In genomic region chr11:97761638-97762037, GRCm38 (mm10) we compare ENCODE assay signal across 29 mouse cellular contexts. TPM values are rescaled to one million over a fixed set of nuclear protein-coding genes. Genes with fewer than 3 reads are reported as not detected.
A peak's percentile ranks its signal among the peaks of the same experiment; 100 is the strongest.
DNase-seq lines count a peak whose midpoint lies in the region; ATAC-seq and TF ChIP-seq lines count a peak whose summit lies in the region.
"Had no signal": no experiment of that assay in that cellular context is flagged by ENCODE, and none has a peak within 500 bp of the region (broad histone marks: within the 10 kb centered on the region; RNA-seq: fewer than 3 reads in every experiment).

No protein-coding gene starts in this region.

- TF ChIP-seq POLR2A in heart, adult 2 months (IDR thresholded peaks at IDR 0.05; ENCODE audit: insufficient read depth, low read depth, low read length), result no peak
- TF ChIP-seq POLR2A in CH12.LX (IDR thresholded peaks at IDR 0.05; ENCODE audit: low read depth, low read length) (no peak), MEL (IDR thresholded peaks at IDR 0.05; ENCODE audit: control insufficient read depth in 1 of 2, insufficient read depth in 1 of 2, low read depth in 1 of 2, low read length in 2 of 2, poor library complexity in 1 of 2) (no peak)

- dilution Hi-C loops in CH12.LX (cut with MboI; ENCODE audit: extremely low pct_ligation_motif_present, extremely low pct_unique_long_range_greater_than_20kb, low sequenced_read_pairs), result no loop called here

- H3K27ac ChIP-seq in heart, adult 2 months, result no peak overlapping the region
- H3K27ac ChIP-seq in liver, postnatal 0 days (ENCODE audit: low read depth), result no peak overlapping the region
- H3K27ac ChIP-seq in CH12.LX (ENCODE audit: insufficient read depth, low read depth) (no peak overlapping the region), MEL (ENCODE audit: control insufficient read depth, low read depth, low read length) (no peak overlapping the region)
- H3K27ac ChIP-seq: embryonic facial prominence, embryonic 13.5 days; forebrain, embryonic 12.5 days; hindbrain, embryonic 13.5 days; neural tube, embryonic 15.5 days had no signal

- TF ChIP-seq CTCF in heart, adult 2 months (IDR thresholded peaks at IDR 0.05), result peak; percentile 33
- peak; percentile 45 for TF ChIP-seq CTCF in liver, postnatal 0 days (IDR thresholded peaks at IDR 0.05; ENCODE audit: low read depth)
- TF ChIP-seq CTCF in CH12.LX (conservative IDR thresholded peaks at IDR 0.05 in 1 of 2, IDR thresholded peaks at IDR 0.05 in 1 of 2; ENCODE audit: low read depth in 2 of 2, low read length in 2 of 2), result peak; percentile 18 to 55; a peak in 2 of 4 replicates
- TF ChIP-seq CTCF in MEL (IDR thresholded peaks at IDR 0.05 in 2 of 3, conservative IDR thresholded peaks at IDR 0.05 in 1 of 3; ENCODE audit: control insufficient read depth in 1 of 3, insufficient read depth in 1 of 3, low read depth in 2 of 3, low read length in 3 of 3, poor library complexity in 1 of 3, severe bottlenecking in 1 of 3), result peak in 2 of 3 experiments; percentile 48 to 60; a peak in 4 of 6 replicates

- H3K79me2 ChIP-seq in heart, adult 2 months (replicated peaks; ENCODE audit: control insufficient read depth, insufficient read depth, low read length), result peaks cover 2% of the 10 kb centered on the region; the same call in 1 of the 2 replicates
- H3K79me2 ChIP-seq in CH12.LX (replicated peaks; ENCODE audit: control insufficient read depth, extremely low read depth, insufficient read depth, poor library complexity, severe bottlenecking) (peaks cover 17% of the 10 kb centered on the region), MEL (ENCODE audit: control insufficient read depth, insufficient read depth, low read length, poor library complexity) (peaks cover 19% of the 10 kb centered on the region)

- no peaks in the 10 kb centered on the region for H3K4me1 ChIP-seq in heart, adult 2 months (ENCODE audit: control insufficient read depth, insufficient read depth, low read length)
- peaks cover 10% of the 10 kb centered on the region; the same call in 1 of the 2 replicates for H3K4me1 ChIP-seq in liver, postnatal 0 days (ENCODE audit: insufficient read depth)
- H3K4me1 ChIP-seq in CH12.LX (ENCODE audit: control insufficient read depth in 1 of 2, insufficient read depth in 2 of 2) (peaks cover 8 to 18% of the 10 kb centered on the region in 2 experiments), MEL (ENCODE audit: control insufficient read depth in 1 of 2, insufficient read depth in 2 of 2, low read length in 2 of 2) (peaks cover 3 to 6% of the 10 kb centered on the region in 2 experiments; a peak in 2 of 4 replicates)

- no peak for ATAC-seq in liver, postnatal 0 days
- ATAC-seq: intestine, embryonic 16.5 days had no signal

- no peaks in the 10 kb centered on the region for H3K27me3 ChIP-seq in heart, adult 2 months (ENCODE audit: control insufficient read depth, insufficient read depth, low read length)
- H3K27me3 ChIP-seq in liver, postnatal 0 days (ENCODE audit: insufficient read depth, low read length), result no peaks in the 10 kb centered on the region
- H3K27me3 ChIP-seq in CH12.LX (replicated peaks) (no peaks in the 10 kb centered on the region), MEL (ENCODE audit: control insufficient read depth in 1 of 2, insufficient read depth in 2 of 2, low read length in 2 of 2) (no peaks in the 10 kb centered on the region)
- H3K27me3 ChIP-seq: embryonic facial prominence, embryonic 13.5 days; forebrain, embryonic 12.5 days; hindbrain, embryonic 13.5 days; neural tube, embryonic 15.5 days had no signal

- H3K36me3 ChIP-seq in heart, adult 2 months (ENCODE audit: control insufficient read depth, insufficient read depth, low read length), result no peaks in the 10 kb centered on the region
- H3K36me3 ChIP-seq in liver, postnatal 0 days (replicated peaks; ENCODE audit: insufficient read depth, low read length), result peaks cover 40% of the 10 kb centered on the region
- H3K36me3 ChIP-seq in CH12.LX (replicated peaks in 1 of 2; ENCODE audit: control insufficient read depth in 1 of 2, insufficient read depth in 1 of 2, low read length in 1 of 2), result peaks cover 50 to 75% of the 10 kb centered on the region in 2 experiments
- H3K36me3 ChIP-seq in MEL (ENCODE audit: control insufficient read depth in 1 of 2, insufficient read depth in 2 of 2, low read length in 2 of 2), result peaks cover 4 to 7% of the 10 kb centered on the region in 2 experiments

- no peak for TF ChIP-seq EP300 in heart, adult 2 months (IDR thresholded peaks at IDR 0.05; ENCODE audit: insufficient read depth, low read depth, low read length)
- no peak for TF ChIP-seq EP300 in liver, postnatal 0 days (IDR thresholded peaks at IDR 0.05; ENCODE audit: low read depth)
- no peak for TF ChIP-seq EP300 in CH12.LX (IDR thresholded peaks at IDR 0.05; ENCODE audit: low read length)
- TF ChIP-seq EP300 in MEL (IDR thresholded peaks at IDR 0.05; ENCODE audit: low read depth in 1 of 2, low read length in 2 of 2), result no peak

- intact Hi-C loops in heart, adult 2 months (cut with DNase I), result no loop called here
- intact Hi-C loops in heart, postnatal 36 days (cut with DNase I), result no loop called here

- TF ChIP-seq RAD21 in CH12.LX (IDR thresholded peaks at IDR 0.05; ENCODE audit: low read depth, low read length) (peak; percentile 36), MEL (IDR thresholded peaks at IDR 0.05; ENCODE audit: low read depth, low read length) (peak; percentile 47)

- H3K9me3 ChIP-seq in liver, postnatal 0 days (ENCODE audit: low read length), result no peaks in the 10 kb centered on the region
- H3K9me3 ChIP-seq in CH12.LX (replicated peaks; ENCODE audit: low read length) (peaks cover 2% of the 10 kb centered on the region), MEL (replicated peaks; ENCODE audit: insufficient read depth, low read length) (no peaks in the 10 kb centered on the region)
- H3K9me3 ChIP-seq: embryonic facial prominence, embryonic 13.5 days; forebrain, embryonic 12.5 days; hindbrain, embryonic 13.5 days; neural tube, embryonic 15.5 days had no signal

- no peak for DNase-seq in heart, adult 2 months
- DNase-seq in heart, postnatal 36 days, result no peak
- DNase-seq in liver, postnatal 0 days, result no peak
- DNase-seq in liver (no peak), CH12.LX (ENCODE audit: extremely low read depth) (no peak), MEL (ENCODE audit: low read depth, low spot score) (peak; percentile 61)
- no peak for DNase-seq in right cerebral cortex, postnatal 25 days
- DNase-seq: adrenal gland, adult 2 months; B cell, adult 2 months; cerebellum, adult 11-12 months; cerebellum, postnatal 14 days; gastrocnemius, postnatal 14 days; lung, adult 18-20 months; lung, postnatal 36 days had no signal

- no peak overlapping the region for H3K4me2 ChIP-seq in liver, postnatal 0 days (ENCODE audit: low read depth, low read length)
- no peak overlapping the region for H3K4me2 ChIP-seq in CH12.LX (ENCODE audit: insufficient read depth, low read depth, poor library complexity, severe bottlenecking)
- H3K4me2 ChIP-seq: embryonic facial prominence, embryonic 13.5 days; forebrain, embryonic 12.5 days; hindbrain, embryonic 13.5 days; liver, embryonic 11.5 days; neural tube, embryonic 15.5 days had no signal

- no peak overlapping the region for H3K4me3 ChIP-seq in heart, adult 2 months
- no peak overlapping the region for H3K4me3 ChIP-seq in liver, postnatal 0 days (ENCODE audit: low read depth, low read length)
- no peak overlapping the region for H3K4me3 ChIP-seq in CH12.LX (replicated peaks in 1 of 3; ENCODE audit: low read depth in 2 of 3, low read length in 2 of 3, poor library complexity in 1 of 3)
- H3K4me3 ChIP-seq in MEL (ENCODE audit: control insufficient read depth in 1 of 2, insufficient read depth in 1 of 2, low read depth in 2 of 2, low read length in 2 of 2), result no peak overlapping the region
- H3K4me3 ChIP-seq: embryonic facial prominence, embryonic 13.5 days; erythroblast, embryonic 14.5 days; forebrain, embryonic 12.5 days; hindbrain, embryonic 13.5 days; neural tube, embryonic 15.5 days had no signal

- in situ Hi-C loops in CH12.LX (cut with MboI; ENCODE audit: low pct_ligation_motif_present, low pct_unique_long_range_greater_than_20kb, low sequenced_read_pairs), result no loop called here

- H3K9ac ChIP-seq in heart, adult 2 months (ENCODE audit: low read depth, low read length), result no peak overlapping the region
- H3K9ac ChIP-seq in liver, postnatal 0 days (replicated peaks), result no peak overlapping the region
- H3K9ac ChIP-seq in CH12.LX (ENCODE audit: insufficient read depth, low read depth), result no peak overlapping the region
- H3K9ac ChIP-seq in MEL (ENCODE audit: control insufficient read depth, low read depth, low read length, poor library complexity, severe bottlenecking), result no peak overlapping the region
- H3K9ac ChIP-seq: embryonic facial prominence, embryonic 13.5 days; forebrain, embryonic 12.5 days; hindbrain, embryonic 13.5 days; neural tube, embryonic 15.5 days had no signal

RNA-seq across cellular contexts. Expression of gene Cwc25, which starts 4.7 kb away (rescaled TPM):
- 1 to 10 TPM; 7.6 to 7.9 TPM for total RNA-seq in heart, adult 2 months (2021)
- 6.0 and 8.7 TPM in 2 replicates for polyA plus RNA-seq in heart, adult 2 months (2012; rRNA removed)
- 1 to 10 TPM; 7.5 to 7.9 TPM for total RNA-seq in heart, postnatal 36 days (2021)
- polyA plus RNA-seq in liver, postnatal 0 days (2015; fragmentation: Nextera tagmentation; extraction: Ambion mirVana), result 5.5 and 5.8 TPM in 2 replicates
- total RNA-seq in CH12.LX (2012; rRNA removed) (16.7 and 17.3 TPM in 2 replicates), CH12.LX (2014; rRNA removed) (19.3 and 19.6 TPM in 2 replicates), MEL (2012; rRNA removed) (18.1 and 20.8 TPM in 2 replicates)
- polyA plus RNA-seq in CH12.LX (2012; ENCODE audit: insufficient read length, low read depth) (21.5 and 21.7 TPM in 2 replicates), MEL (2012; ENCODE audit: insufficient read depth in 1 of 2, insufficient read length in 2 of 2, low read depth in 1 of 2, low replicate concordance in 2 of 2, missing spikeins in 1 of 2) (10 to 100 TPM in 1 of 2 experiments, not detected in 1; 16.7 TPM)

RNA-seq across cellular contexts. Expression of gene 1700001P01Rik, which starts 14.1 kb away (rescaled TPM):
- not detected for total RNA-seq in heart, adult 2 months (2021)
- 0.20 TPM in 1 of 2 replicates, not detected in the other for polyA plus RNA-seq in heart, adult 2 months (2012; rRNA removed)
- total RNA-seq in heart, postnatal 36 days (2021), result not detected
- polyA plus RNA-seq in liver, postnatal 0 days (2015; fragmentation: Nextera tagmentation; extraction: Ambion mirVana), result not detected in 2 replicates
- total RNA-seq in CH12.LX (2012; rRNA removed), result 0.47 and 0.50 TPM in 2 replicates
- not detected in 2 replicates for total RNA-seq in CH12.LX (2014; rRNA removed)
- 0.41 TPM in 1 of 2 replicates, not detected in the other for polyA plus RNA-seq in CH12.LX (2012; ENCODE audit: insufficient read length, low read depth)
- 0.69 TPM in 2 replicates for total RNA-seq in MEL (2012; rRNA removed)
- polyA plus RNA-seq in MEL (2012; ENCODE audit: insufficient read depth in 1 of 2, insufficient read length in 2 of 2, low read depth in 1 of 2, low replicate concordance in 2 of 2, missing spikeins in 1 of 2), result under 1 TPM in 1 of 2 experiments, not detected in 1; 0.43 TPM
- total RNA-seq: gastrocnemius, postnatal 14 days; heart, adult 8-10 months; heart, postnatal 25 days; megakaryocyte-erythroid progenitor cell, adult 5-6 weeks had no signal
- polyA plus RNA-seq: adrenal gland, adult 2 months; erythroblast, embryonic 14.5 days; heart, embryonic 14.5 days; intestine, embryonic 16.5 days; kidney, embryonic 14.5 days; large intestine, adult 2 months; limb, embryonic 11.5 days; liver, embryonic 11.5 days; thymus, postnatal 0 days had no signal

RNA-seq across cellular contexts. Expression of gene Pip4k2b, which starts 17.1 kb away (rescaled TPM):
- 10 to 100 TPM; 20.8 to 21.4 TPM for total RNA-seq in heart, adult 2 months (2021)
- 13.8 and 18.1 TPM in 2 replicates for polyA plus RNA-seq in heart, adult 2 months (2012; rRNA removed)
- total RNA-seq in heart, postnatal 36 days (2021), result 10 to 100 TPM; 20.6 to 21.7 TPM
- 0.53 and 0.59 TPM in 2 replicates for polyA plus RNA-seq in liver, postnatal 0 days (2015; fragmentation: Nextera tagmentation; extraction: Ambion mirVana)
- total RNA-seq in CH12.LX (2012; rRNA removed) (28.7 and 30.8 TPM in 2 replicates), CH12.LX (2014; rRNA removed) (20.3 and 23.3 TPM in 2 replicates), MEL (2012; rRNA removed) (34.7 and 40.2 TPM in 2 replicates)
- polyA plus RNA-seq in CH12.LX (2012; ENCODE audit: insufficient read length, low read depth) (35.4 and 44.0 TPM in 2 replicates), MEL (2012; ENCODE audit: insufficient read depth in 1 of 2, insufficient read length in 2 of 2, low read depth in 1 of 2, low replicate concordance in 2 of 2, missing spikeins in 1 of 2) (10 to 100 TPM; 43.4 to 57.3 TPM)

RNA-seq across cellular contexts. Expression of gene Rpl23, which starts 20.6 kb away (rescaled TPM):
- 100 to 1,000 TPM; 509 to 574 TPM for total RNA-seq in heart, adult 2 months (2021)
- 103 and 140 TPM in 2 replicates for polyA plus RNA-seq in heart, adult 2 months (2012; rRNA removed)
- total RNA-seq in heart, postnatal 36 days (2021), result 100 to 1,000 TPM; 522 TPM
- polyA plus RNA-seq in liver, postnatal 0 days (2015; fragmentation: Nextera tagmentation; extraction: Ambion mirVana), result 409 and 433 TPM in 2 replicates
- total RNA-seq in CH12.LX (2012; rRNA removed), result 2,073 and 2,338 TPM in 2 replicates
- total RNA-seq in CH12.LX (2014; rRNA removed), result 1,878 and 2,226 TPM in 2 replicates
- polyA plus RNA-seq in CH12.LX (2012; ENCODE audit: insufficient read length, low read depth), result 1,387 and 2,564 TPM in 2 replicates
- 1,922 and 2,072 TPM in 2 replicates for total RNA-seq in MEL (2012; rRNA removed)
- polyA plus RNA-seq in MEL (2012; ENCODE audit: insufficient read depth in 1 of 2, insufficient read length in 2 of 2, low read depth in 1 of 2, low replicate concordance in 2 of 2, missing spikeins in 1 of 2), result 100 to 1,000 TPM in 1 of 2 experiments, not detected in 1; 921 TPM

RNA-seq across cellular contexts. Expression of gene Lasp1, which starts 37.2 kb away (rescaled TPM):
- 10 to 100 TPM; 28.2 to 31.6 TPM for total RNA-seq in heart, adult 2 months (2021)
- polyA plus RNA-seq in heart, adult 2 months (2012; rRNA removed), result 31.1 and 38.5 TPM in 2 replicates
- total RNA-seq in heart, postnatal 36 days (2021), result 10 to 100 TPM; 37.7 to 40.7 TPM
- polyA plus RNA-seq in liver, postnatal 0 days (2015; fragmentation: Nextera tagmentation; extraction: Ambion mirVana), result 30.0 and 32.2 TPM in 2 replicates
- total RNA-seq in CH12.LX (2012; rRNA removed) (16.8 and 18.6 TPM in 2 replicates), CH12.LX (2014; rRNA removed) (12.3 and 12.5 TPM in 2 replicates), MEL (2012; rRNA removed) (13.3 and 15.2 TPM in 2 replicates)
- polyA plus RNA-seq in CH12.LX (2012; ENCODE audit: insufficient read length, low read depth) (45.1 and 45.4 TPM in 2 replicates), MEL (2012; ENCODE audit: insufficient read depth in 1 of 2, insufficient read length in 2 of 2, low read depth in 1 of 2, low replicate concordance in 2 of 2, missing spikeins in 1 of 2) (10 to 100 TPM in 1 of 2 experiments, not detected in 1; 38.7 TPM)
